Mouse (Mus musculus) right cerebral cortex, postnatal 25 days (tissue): Measurements from ENCODE around the gene Suds3.

Experiments used
- DNase-seq: peaks from one replicate; pipeline ENCODE4 v3.0.0; 2022

Suds3 gene

GRCm38 (mm10) chr5:117111064-117111773 is 4.7 kb downstream of the Suds3 start:
- DNase-seq, result no peak

- DNase-seq, result no peak
These were observed 6.4 kb downstream of the Suds3 start for GRCm38 (mm10) chr5:117109522-117109921.

- DNase-seq, result no peak
These were observed 7.2 kb downstream of the Suds3 start for GRCm38 (mm10) chr5:117108731-117109130.

- no peak for DNase-seq
These were observed 7.6 kb downstream of the Suds3 start for GRCm38 (mm10) chr5:117108292-117108691.

- DNase-seq, result no peak
These were observed 10.2 kb downstream of the Suds3 start for GRCm38 (mm10) chr5:117105761-117106160.

- no peak for DNase-seq
These were observed 11.6 kb downstream of the Suds3 start for GRCm38 (mm10) chr5:117104329-117104728.

GRCm38 (mm10) chr5:117103194-117103929 is 12.6 kb downstream of the Suds3 start:
- DNase-seq, result no peak

DNA sequence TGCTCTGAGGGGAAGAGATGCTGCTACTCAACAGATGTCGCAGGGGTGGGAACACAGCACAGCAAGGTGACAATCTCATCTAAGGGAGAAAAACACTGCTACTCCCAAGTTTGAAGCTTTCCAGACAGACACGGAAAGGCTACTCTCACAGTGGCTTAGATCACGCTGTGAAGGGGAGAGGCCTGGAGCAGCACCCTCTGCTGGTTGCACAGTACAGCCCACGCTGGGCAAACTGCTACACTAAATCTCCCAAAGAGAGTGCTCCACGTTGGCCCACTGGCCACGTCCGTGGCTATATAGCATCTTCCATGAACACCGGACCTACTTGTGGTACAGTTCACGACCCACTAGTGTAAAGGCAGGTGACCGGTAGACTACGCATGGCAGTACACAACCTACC is 16.2 kb downstream of the Suds3 start:
- peak; percentile 23 for DNase-seq

GRCm38 (mm10) chr5:117099008-117099407 is 16.9 kb downstream of the Suds3 start:
- no peak for DNase-seq

GRCm38 (mm10) chr5:117096716-117097115 is 19.2 kb downstream of the Suds3 start:
- peak; percentile 19 for DNase-seq

DNA sequence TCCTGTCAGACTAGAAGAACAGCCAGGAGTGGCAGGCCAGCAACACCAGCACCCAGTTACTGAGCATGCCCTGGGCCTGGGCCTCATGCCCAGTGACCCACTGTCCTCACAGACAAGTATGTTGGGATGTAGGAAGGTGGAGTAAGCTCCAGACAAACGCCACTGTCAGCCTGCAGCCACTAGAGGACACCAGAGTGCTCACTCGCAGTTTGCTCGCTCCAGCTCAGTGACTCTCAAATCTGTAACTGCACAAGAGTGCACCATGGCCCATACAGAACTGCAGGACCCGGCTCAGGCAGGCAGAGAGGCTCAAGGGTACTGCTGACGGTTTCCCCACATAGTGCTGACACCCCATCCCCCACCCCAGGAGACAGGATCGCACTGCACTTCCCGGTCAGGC is 21.5 kb downstream of the Suds3 start:
- DNase-seq, result peak; percentile 38

DNA sequence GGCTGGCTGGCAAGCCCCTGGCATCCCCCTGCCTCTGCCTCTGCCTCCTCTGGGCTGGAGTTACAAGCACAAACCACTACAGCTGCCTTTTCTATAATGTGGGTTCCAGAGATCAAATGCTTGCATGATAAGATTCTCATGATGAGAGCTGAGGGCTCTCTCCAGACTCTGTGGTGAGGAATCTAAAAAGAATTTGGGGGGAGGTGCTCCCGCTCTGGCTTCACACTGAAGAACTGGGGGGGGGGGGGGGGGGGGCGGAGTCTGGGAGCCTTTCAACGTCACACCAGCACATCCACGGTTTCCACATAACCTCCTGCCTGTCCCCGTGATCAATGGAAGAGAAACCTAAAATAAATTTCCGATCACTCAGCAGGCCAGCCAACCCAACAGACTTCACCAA is 26.1 kb downstream of the Suds3 start:
- no peak for DNase-seq

GRCm38 (mm10) chr5:117089147-117089546 is 26.8 kb downstream of the Suds3 start:
- DNase-seq, result no peak

GRCm38 (mm10) chr5:117087718-117088117 is 28.2 kb downstream of the Suds3 start:
- no peak for DNase-seq

- peak; percentile 25 for DNase-seq
These were observed 46.4 kb downstream of the Suds3 start for GRCm38 (mm10) chr5:117069498-117069894.

DNA sequence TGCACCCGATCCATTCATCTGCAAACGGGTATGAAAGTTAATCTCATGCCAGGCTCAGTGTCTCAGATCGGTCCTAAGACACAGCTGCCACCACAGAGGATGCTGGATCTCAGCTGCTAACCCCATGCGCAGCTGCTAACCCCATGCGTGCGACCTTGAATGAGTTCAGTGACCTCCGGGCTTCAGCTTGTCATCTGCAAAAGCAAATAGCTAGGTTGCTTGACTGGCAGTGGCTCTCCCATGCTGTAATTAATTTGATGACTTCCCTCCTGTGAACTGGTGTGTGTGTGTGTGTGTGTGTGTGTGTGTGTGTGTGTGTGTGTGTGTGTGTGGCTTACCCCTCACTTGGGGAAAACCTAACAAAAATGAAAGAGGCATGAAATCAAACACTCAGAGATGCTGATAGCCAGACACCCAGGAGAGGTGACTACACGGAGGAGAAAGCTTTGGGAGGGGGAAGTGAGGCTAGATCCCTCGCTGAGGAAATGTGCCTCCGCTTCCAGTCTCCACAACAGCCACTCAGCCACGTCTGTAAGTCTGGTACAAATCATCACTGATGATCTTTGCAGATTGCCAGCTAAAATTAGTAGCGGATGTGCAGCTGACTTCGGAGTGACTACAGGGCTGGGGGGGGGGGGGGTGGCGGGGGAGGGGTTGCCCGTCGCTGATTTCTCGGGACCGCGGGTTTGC is 47.0 kb downstream of the Suds3 start:
- DNase-seq, result no peak

GRCm38 (mm10) chr5:117068181-117068580 is 47.7 kb downstream of the Suds3 start:
- no peak for DNase-seq

GRCm38 (mm10) chr5:117061251-117061650 is 54.7 kb downstream of the Suds3 start:
- no peak for DNase-seq

DNA sequence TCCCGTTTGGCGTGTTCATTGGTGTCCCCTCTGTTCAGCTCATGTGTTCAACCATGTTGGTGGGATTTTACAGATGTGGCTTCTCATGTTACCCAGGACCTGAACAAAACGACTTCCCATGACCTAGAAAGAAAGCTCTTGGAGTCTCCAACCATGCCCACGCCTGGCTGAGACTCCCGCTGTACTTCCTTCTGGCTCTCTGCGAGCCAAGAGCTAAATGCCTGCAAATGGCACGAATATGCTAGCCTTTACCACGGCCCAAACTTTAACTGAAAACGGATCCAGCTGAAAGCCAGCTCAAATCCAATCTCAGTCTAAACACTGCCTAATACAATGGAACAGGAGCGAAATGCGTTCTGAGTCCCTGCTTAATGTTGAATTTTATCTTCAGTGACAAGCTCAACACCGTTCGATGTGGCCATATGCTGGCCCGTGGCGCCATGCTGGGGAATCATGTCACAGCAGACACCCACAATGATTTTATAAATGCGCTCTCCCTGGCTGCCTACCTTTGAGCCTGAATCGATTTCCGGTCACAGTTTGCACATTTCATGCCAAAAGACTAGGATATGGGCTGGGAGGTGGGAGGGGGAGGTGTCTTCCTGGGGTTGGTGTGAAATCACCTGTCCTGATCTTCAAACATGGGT is 55.3 kb downstream of the Suds3 start:
- DNase-seq, result no peak

GRCm38 (mm10) chr5:117049940-117050339 is 66.0 kb downstream of the Suds3 start:
- DNase-seq, result no peak

GRCm38 (mm10) chr5:117045101-117045500 is 70.8 kb downstream of the Suds3 start:
- no peak for DNase-seq

DNA sequence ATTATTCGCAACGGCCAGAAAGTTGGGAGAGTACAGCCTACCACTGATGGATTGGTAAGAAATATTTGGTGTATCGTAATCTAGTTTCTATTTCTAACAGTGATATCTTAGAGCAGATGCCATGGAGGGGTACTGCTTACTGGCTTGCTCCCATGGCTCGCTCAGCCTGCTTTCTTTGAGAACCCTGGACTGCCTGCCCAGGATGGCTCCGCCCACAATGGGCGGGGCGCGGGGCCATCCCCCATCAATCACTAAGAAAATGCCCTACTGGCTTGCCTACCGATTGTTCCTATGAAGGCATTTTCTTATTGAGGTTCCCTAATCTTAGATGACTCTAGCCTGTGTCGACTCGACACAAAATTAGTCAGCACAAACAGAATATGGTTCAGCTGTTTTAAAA is 73.3 kb downstream of the Suds3 start:
- DNase-seq, result no peak
